Mouse (Mus musculus) liver, postnatal 0 days (tissue): Measurements from ENCODE around the gene Kif17. TPM values are rescaled to one million over a fixed set of nuclear protein-coding genes. Genes with fewer than 3 reads are reported as not detected.

Source experiments
- ATAC-seq: fragments of 200-750 bp; cut with Nextera tagmentation; 2 replicates; pipeline ENCODE4 v1.8.0; 2017; ENCODE audit warnings: mild to moderate bottlenecking, moderate library complexity
- DNase-seq: peaks from one replicate; pipeline ENCODE4 v3.0.0-alpha.2; 2016
- H3K27ac ChIP-seq: fragments of 300-500 bp; sonication (generic); 2 replicates; pipeline ENCODE4 v1.5.1; 2014; ENCODE audit warnings: antibody characterized with exemption, moderate library complexity, mild to moderate bottlenecking, low read depth
- H3K27me3 ChIP-seq: fragments of 300-500 bp; sonication (generic); 2 replicates; pipeline ENCODE4 v1.6.1; 2014; ENCODE audit warnings: low read length, control low read depth, mixed read lengths; ENCODE audit not compliant: insufficient read depth
- H3K36me3 ChIP-seq: fragments of 300-500 bp; sonication (generic); replicated peaks from 2 replicates; pipeline ENCODE4 v1.6.1; 2014; ENCODE audit warnings: mild to moderate bottlenecking, control low read depth, low read length, moderate library complexity, mixed read lengths; ENCODE audit not compliant: insufficient read depth
- H3K4me1 ChIP-seq: fragments of 300-500 bp; sonication (generic); 2 replicates; pipeline ENCODE4 v1.6.1; 2014; ENCODE audit warnings: antibody characterized with exemption, mild to moderate bottlenecking, control low read depth; ENCODE audit not compliant: insufficient read depth
- H3K4me2 ChIP-seq: fragments of 300-500 bp; sonication (generic); 2 replicates; pipeline ENCODE4 v1.6.1; 2014; ENCODE audit warnings: low read depth, mild to moderate bottlenecking, low read length, moderate library complexity, mixed read lengths
- H3K4me3 ChIP-seq: fragments of 300-500 bp; sonication (generic); 2 replicates; pipeline ENCODE4 v1.5.1; 2014; ENCODE audit warnings: low read depth, low read length
- H3K9ac ChIP-seq: fragments of 300-500 bp; sonication (generic); replicated peaks from 2 replicates; pipeline ENCODE4 v1.6.1; 2014; ENCODE audit warnings: mild to moderate bottlenecking, moderate library complexity
- H3K9me3 ChIP-seq: fragments of 300-500 bp; sonication (generic); 2 replicates; pipeline ENCODE4 v1.6.1; 2016; ENCODE audit warnings: mild to moderate bottlenecking, control low read depth, low read length, mixed read lengths
- CTCF ChIP-seq: sonication (generic); IDR thresholded peaks from 2 replicates; pipeline ENCODE4 v1.5.1; 2016; ENCODE audit warnings: antibody characterized with exemption, low read depth
- EP300 ChIP-seq: IDR thresholded peaks from 2 replicates; pipeline ENCODE4 v1.6.1; 2016; ENCODE audit warnings: antibody characterized with exemption, low read depth, mild to moderate bottlenecking
- WGBS: fragments of 180-500 bp; shearing (Covaris S2); extraction: QIAGEN DNeasy Blood & Tissue Kit; methylation state at CpG from one replicate; pipeline ENCODE4 v1.1.7; 2014; ENCODE audit not compliant: insufficient replicate concordance; 5-methylcytosine and 5-hydroxymethylcytosine counted together
- polyA plus RNA-seq: library from polyadenylated mRNA; unstranded; fragments of >200 nt; fragmentation: Nextera tagmentation; extraction: Ambion mirVana; gene quantifications from 2 replicates; pipeline ENCODE4 v1.2.1, GENCODE M21; 2015

Kif17 gene
- polyA plus RNA-seq, 1 experiment from 2014 or later, result 0.08 TPM

- no peak for ATAC-seq
- TF ChIP-seq CTCF, result no peak
- TF ChIP-seq EP300, result no peak
- Histone ChIP-seq H3K4me2 (no peak overlapping the region), H3K4me3 (no peak overlapping the region), H3K4me1 (peaks cover 32% of the 10 kb centered on the region), H3K36me3 (peaks cover 44% of the 10 kb centered on the region), H3K9me3 (no peaks in the 10 kb centered on the region), H3K27ac (no peak overlapping the region), H3K27me3 (no peaks in the 10 kb centered on the region), H3K9ac (no peak overlapping the region)
- no peak for DNase-seq
- 60% methylated on average over 5 of the region's 5 CpGs for WGBS
Observed at GRCm38 (mm10) chr4:138221406-138221805, 28.8 kb upstream of the Kif17 start.

- no peak for DNase-seq
- H3K36me3 ChIP-seq, result peaks cover 52% of the 10 kb centered on the region
- no peaks in the 10 kb centered on the region for H3K27me3 ChIP-seq
- 67% methylated on average over 5 of the region's 5 CpGs for WGBS
- no peak overlapping the region for H3K4me2 ChIP-seq
- H3K4me1 ChIP-seq, result peaks cover 32% of the 10 kb centered on the region
- no peak for TF ChIP-seq EP300
- TF ChIP-seq CTCF, result no peak
- no peak overlapping the region for H3K9ac ChIP-seq
- no peak for ATAC-seq
- H3K27ac ChIP-seq, result no peak overlapping the region
- H3K9me3 ChIP-seq, result no peaks in the 10 kb centered on the region
- no peak overlapping the region for H3K4me3 ChIP-seq
Observed at GRCm38 (mm10) chr4:138222396-138222795, 27.8 kb upstream of the Kif17 start.

- peaks cover 64% of the 10 kb centered on the region for H3K36me3 ChIP-seq
- TF ChIP-seq CTCF (no peak), EP300 (no peak)
- 64% methylated on average over 10 of the region's 10 CpGs for WGBS
Observed at GRCm38 (mm10) chr4:138223623-138224022, 26.6 kb upstream of the Kif17 start.

GRCm38 (mm10) chr4:138246756-138247665, 3.2 kb upstream of the Kif17 start:
- Histone ChIP-seq H3K9ac (no peak overlapping the region), H3K27ac (no peak overlapping the region), H3K36me3 (peaks cover 43% of the 10 kb centered on the region), H3K4me3 (no peak overlapping the region), H3K4me1 (peaks cover 22% of the 10 kb centered on the region), H3K4me2 (no peak overlapping the region), H3K9me3 (no peaks in the 10 kb centered on the region), H3K27me3 (peaks cover 26% of the 10 kb centered on the region)
- DNase-seq, result no peak
- no peak for TF ChIP-seq EP300
- TF ChIP-seq CTCF, result no peak
- 73% methylated on average over 27 of the region's 27 CpGs for WGBS
- no peak for ATAC-seq

More at GRCm38 (mm10) chr4:138223623-138224022, 26.6 kb upstream of the Kif17 start:
- Histone ChIP-seq H3K9me3 (no peaks in the 10 kb centered on the region), H3K4me1 (peaks cover 24% of the 10 kb centered on the region), H3K4me2 (no peak overlapping the region), H3K4me3 (no peak overlapping the region), H3K27me3 (no peaks in the 10 kb centered on the region), H3K9ac (no peak overlapping the region), H3K27ac (no peak overlapping the region)
- ATAC-seq (no peak), DNase-seq (no peak)

- 1% methylated on average over 14 of the region's 14 CpGs for WGBS
- peak; percentile 28; the same call in 1 of the 2 replicates for ATAC-seq
- Histone ChIP-seq H3K4me3 (peak overlapping the region; percentile 27), H3K36me3 (peaks cover 4% of the 10 kb centered on the region), H3K9ac (peak overlapping the region; percentile 18; the same call in 1 of the 2 replicates), H3K4me2 (peak overlapping the region; percentile 51), H3K27ac (no peak overlapping the region), H3K4me1 (peaks cover 26% of the 10 kb centered on the region), H3K9me3 (no peaks in the 10 kb centered on the region), H3K27me3 (peaks cover 31% of the 10 kb centered on the region)
- DNase-seq, result peak; percentile 46
- TF ChIP-seq EP300 (no peak), CTCF (peak; percentile 42)
Observed at GRCm38 (mm10) chr4:138251819-138252218, 1.6 kb downstream of the Kif17 start.

- ATAC-seq, result no peak
- Histone ChIP-seq H3K4me2 (peak overlapping the region; percentile 51), H3K27ac (no peak overlapping the region), H3K4me3 (peak overlapping the region; percentile 27), H3K27me3 (peaks cover 31% of the 10 kb centered on the region), H3K4me1 (peaks cover 26% of the 10 kb centered on the region), H3K9ac (0 out of 2 replicates have a peak overlapping the region, but pooled peaks have one; percentile 18), H3K36me3 (no peaks in the 10 kb centered on the region; the same call in none of the 2 replicates), H3K9me3 (no peaks in the 10 kb centered on the region)
- 30% methylated on average over 5 of the region's 5 CpGs for WGBS
- no peak for TF ChIP-seq EP300
- TF ChIP-seq CTCF, result no peak
- no peak for DNase-seq
Observed at GRCm38 (mm10) chr4:138252231-138252630, 2.0 kb downstream of the Kif17 start.
